Mouse (Mus musculus): ENCODE data around the gene Mcam.

DNA sequence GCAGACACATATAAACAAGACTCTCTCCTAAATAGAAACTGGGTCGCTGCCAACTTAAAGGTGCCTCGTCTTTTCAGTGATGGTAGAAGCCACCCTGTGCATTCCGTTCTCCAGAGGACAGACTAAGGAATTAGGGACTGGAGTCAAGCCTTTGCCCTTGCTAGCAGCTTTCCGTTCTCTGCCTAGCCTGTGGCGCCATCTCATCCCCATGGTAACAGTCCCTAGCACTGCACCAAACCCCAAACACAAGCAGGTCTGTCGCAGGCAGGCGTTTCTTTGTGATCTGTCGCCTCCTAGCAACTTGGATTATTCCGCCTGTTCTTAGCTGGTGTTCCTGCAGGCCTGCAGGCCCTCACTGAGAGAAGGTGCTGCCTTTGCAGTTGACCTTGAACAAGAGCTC, 37.7 kb upstream of the Mcam start:
- no peak for TF ChIP-seq CTCF (IDR thresholded peaks at IDR 0.05; ENCODE audit: low read depth, low read length)
- no peak for TF ChIP-seq POLR2A (IDR thresholded peaks at IDR 0.05; ENCODE audit: extremely low read depth, insufficient read depth, low read length)

All from liver, adult 2 months (tissue).